Mouse (Mus musculus): ENCODE data around the gene Cep295.

DNA sequence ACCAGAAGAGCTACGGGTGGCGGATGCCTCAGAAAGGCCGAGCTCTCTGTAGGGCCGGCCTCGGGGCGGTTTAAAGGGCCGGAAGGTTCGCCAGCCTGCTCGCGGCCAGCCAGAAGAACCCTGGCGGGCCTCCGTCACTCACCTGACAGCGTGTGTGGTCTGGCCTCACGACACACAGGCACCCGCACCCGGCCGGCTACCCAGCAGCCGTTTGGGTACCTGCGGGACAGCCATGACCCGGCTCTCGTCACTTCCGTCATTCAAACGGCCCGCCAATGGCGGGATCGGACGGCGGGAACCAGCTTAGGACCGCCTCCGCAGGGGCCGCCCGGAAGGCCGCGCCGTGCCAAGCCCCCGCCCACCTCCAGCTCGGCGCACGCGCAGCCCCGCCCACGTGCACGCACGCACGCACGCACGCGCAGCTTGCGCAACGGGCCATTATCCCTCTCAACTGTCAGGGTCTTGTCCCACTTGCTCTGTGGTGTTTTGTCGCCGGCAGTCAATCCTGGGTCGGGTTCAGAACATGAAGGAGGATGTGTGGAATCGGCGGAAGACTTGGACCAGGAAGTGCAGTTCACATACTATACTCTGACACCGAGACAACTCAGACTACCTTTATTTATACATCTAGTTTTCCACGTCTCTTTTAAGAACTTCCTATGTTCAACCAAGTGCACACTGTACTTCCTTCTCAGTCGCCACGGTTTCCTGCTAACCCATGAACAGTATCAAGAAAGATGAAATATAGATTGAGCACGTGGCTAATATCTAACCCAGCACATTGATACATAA lies at the start of gene Cep295:
- TF ChIP-seq CTCF (IDR thresholded peaks at IDR 0.05; ENCODE audit: low read depth) (no peak), EP300 (optimal IDR thresholded peaks at IDR 0.05) (no peak)

Data from stomach, postnatal 0 days (tissue).